Mouse (Mus musculus) skeletal muscle tissue, adult 2 months (tissue): ENCODE results near the gene Zfp943.
A peak's percentile ranks its signal among the peaks of the same experiment; 100 is the strongest.
"Not testable (repeated sequence)": the region's sequence is repeated elsewhere in the genome, so short reads cannot be mapped to it uniquely, and the experiment has no call there.

Experiments
- DNase-seq: peaks from one replicate; pipeline ENCODE4 v3.0.0-alpha.2; 2012; ENCODE audit warnings: low read depth, low spot score

The Zfp943 gene

DNA sequence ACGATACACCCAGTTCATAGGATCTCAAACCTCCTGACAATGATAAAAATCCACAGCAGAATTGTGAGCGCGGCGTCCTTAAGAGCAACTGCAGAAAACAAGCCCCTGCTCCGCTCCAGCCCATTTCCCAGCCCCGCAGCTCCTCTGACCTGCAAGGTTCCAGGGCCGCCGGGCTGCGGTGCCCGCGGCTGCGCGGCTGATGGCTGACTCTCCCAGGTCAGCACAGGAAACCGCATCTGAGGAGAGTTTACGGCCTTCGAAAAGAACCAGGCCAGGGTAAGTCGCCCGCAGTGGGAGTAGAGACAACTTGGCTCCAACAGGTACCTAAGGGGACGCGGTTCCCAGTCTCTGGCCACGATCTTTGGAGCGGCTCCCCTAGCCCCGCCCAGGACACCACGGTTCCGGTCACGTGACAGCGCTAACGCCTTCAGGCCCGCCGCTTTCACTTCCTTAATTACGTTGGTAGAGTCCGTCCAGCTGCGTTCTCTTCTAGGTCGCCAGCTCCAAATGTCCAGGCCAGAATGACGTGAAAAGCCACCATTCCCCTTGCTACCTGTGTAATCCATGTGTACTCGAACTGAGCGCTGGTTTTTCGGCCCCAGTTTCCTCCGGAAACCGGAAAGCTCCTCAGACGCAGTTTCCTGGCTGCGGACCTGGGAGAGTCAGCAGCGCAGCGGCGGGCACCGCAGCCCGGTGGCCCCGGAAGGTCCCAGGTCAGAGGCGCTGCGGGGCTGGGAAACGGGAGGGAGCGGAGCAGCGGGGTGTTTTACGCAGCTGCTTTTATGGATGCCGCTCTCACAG, at the start of gene Zfp943, which contains the start of gene Zfp942:
Gene Zfp943, plus strand, starts transcription at position 446 of the 801 bp plus-strand sequence.
Gene Zfp942, minus strand, starts transcription at position 358 of the 801 bp plus-strand sequence.
- peak; percentile 34 for DNase-seq

DNA sequence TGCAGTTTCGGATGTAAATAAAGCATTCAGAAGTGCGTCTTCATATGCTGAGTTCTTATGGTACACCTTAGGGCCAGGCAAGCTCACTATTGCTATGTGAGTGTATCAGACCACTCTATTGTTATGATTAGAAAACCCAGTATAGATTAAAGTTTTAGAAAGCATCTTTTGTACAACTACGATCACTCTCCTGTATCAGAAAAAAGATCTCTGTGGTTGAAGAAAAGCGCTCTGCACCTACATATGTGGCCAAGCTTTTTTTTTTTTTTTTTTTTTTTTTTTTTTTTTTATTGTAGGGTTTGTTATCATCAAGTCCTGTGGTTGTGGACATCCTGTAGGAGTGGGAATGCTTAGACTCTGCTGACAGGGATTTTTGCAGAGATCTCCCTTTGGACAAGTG, 950 bp downstream of the Zfp943 start:
- no peak for DNase-seq

DNA sequence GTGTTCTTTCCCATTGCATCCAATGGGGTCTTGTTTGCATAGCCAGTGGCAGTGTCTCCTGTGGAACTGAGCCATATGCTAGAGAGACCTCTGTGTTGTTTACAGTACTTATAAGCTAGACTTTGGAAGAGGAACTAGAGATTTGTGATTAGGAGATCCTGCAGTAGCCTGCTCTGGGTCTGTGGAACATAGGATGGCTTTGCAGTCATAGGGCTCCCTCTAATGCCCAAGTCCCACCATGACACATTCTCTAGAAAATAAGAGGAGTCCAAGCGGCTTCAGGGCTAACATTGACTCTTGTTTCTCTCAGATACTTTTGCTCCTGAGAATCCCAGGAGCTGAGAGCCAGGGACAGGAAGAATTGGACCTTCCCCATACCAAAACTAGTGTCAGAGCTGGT, 73.2 kb downstream of the Zfp943 start:
- DNase-seq = not testable (repeated sequence)

DNA sequence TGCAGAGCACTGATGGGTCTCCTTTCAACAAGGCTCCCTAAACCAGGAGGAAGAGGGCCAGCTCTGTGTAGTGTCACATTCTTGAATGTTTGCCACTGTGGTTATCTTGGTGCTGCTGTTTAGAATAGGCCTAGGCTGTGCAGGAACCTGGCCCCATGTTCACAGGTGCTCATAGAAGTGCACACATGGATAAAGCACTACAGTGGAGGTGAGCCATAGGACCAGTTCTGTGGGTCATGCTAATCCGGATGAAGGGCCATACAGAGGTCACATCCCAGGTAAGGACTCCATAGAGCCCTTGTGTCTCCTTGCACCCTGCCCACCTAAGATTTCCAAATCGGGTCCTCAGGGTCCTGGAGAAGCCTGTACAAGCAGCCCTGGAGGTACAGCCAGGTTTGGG, 87.1 kb downstream of the Zfp943 start:
- no peak for DNase-seq

DNA sequence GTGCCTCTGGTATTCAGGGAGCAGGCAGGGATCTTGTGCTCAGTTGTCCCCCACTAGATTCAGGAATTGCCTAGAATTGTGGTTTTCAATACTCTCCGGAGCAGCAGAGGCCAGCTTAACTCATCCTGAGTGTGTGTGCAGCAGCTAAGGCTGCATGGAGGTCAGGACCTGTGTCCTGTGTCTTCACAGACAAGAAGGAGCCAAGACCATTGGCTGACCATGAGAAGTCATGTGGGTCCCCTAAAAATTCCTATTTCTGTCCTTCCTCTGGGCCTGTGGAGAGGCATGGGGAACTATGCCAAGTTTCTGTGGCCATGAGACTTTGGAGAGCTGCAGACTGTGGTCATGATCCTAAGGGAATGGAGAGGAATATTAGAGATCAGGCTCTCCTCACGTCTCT, 90.9 kb downstream of the Zfp943 start:
- DNase-seq = no peak

DNA sequence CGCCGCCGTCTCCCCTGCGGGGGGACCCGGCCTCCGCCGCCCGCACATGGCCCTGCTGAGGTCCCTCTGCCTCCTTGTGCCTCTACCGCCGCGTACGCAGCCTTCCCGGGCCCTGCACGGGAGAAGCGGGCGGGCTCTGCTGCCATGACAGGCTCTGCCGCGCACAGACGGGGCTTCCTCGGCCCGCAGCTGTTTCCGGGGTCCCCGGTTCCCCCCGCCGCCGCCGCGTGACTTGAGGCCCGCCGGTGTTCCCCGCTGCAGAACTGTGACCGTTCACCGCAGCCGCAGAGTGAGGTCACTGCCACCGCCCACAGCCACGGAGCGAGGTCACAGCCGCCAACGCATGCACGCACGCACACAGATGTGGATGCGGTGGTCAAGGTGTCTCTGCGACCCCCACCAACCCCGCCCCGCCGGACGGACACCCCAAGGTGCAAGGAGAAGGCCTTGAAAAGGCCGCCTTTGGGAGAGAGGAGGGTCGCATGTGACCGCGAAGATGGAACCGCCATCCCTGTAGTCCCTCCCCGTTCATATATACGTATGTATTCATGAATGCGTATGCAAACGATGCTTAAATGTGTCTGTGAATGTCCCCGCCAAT, 118.8 kb downstream of the Zfp943 start:
- DNase-seq = peak; percentile 4

DNA sequence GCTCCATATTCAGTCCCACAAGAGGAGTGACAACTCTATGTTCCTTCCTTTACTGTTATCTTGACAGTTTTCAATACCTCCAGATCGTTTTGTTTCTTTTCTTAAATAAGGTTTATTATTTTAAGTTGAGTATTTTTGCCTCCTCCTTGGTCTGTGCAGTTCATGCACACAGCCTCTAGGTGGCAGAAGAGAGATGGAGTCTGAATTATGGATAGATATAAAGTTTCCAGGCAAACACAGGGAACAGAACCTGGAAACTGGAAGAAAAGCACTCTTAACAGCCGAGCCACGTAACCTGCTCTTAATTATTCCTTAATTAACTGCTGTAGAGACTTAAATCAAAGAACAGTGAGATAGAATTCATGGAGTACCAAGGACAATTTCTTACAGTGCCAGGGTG, 120.9 kb downstream of the Zfp943 start:
- not testable (repeated sequence) for DNase-seq

DNA sequence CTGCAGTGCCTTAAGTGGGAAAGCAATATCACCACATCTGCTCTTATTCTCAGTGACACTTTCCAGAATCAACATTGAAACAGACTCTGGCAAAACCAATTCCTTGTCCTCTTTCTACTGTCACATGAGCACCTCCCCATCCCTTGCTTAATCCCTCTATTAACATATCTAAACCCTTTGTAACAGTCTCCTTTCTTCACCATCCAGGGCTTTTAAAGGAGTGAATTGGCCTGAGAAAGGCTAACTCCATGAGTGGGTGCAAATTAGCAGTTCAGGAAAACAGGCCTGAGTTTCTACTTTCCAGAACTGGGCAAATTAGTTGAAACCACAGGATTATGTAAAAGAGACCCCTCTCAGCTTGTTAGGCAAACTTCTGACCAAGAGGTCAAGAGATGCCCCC, 156.4 kb downstream of the Zfp943 start:
- no peak for DNase-seq
